Mouse (Mus musculus) hindbrain, embryonic 10.5 days (tissue): ENCODE measurements around the gene Ajm1. TPM values are rescaled to one million over a fixed set of nuclear protein-coding genes. Genes with fewer than 3 reads are reported as not detected.

Experiments
- DNase-seq: peaks from one replicate; pipeline ENCODE4 v3.0.0-alpha.2; 2017; ENCODE audit warnings: low spot score
- H3K27ac ChIP-seq: fragments of 300-500 bp; sonication (generic); 2 replicates; pipeline ENCODE4 v1.5.1; 2016; ENCODE audit warnings: mild to moderate bottlenecking, moderate library complexity
- H3K27me3 ChIP-seq: fragments of 300-500 bp; sonication (generic); 2 replicates; pipeline ENCODE4 v1.6.1; 2016; ENCODE audit warnings: mild to moderate bottlenecking; ENCODE audit not compliant: poor library complexity, insufficient read depth, severe bottlenecking
- H3K36me3 ChIP-seq: fragments of 300-500 bp; sonication (generic); 2 replicates; pipeline ENCODE4 v1.6.1; 2016; ENCODE audit warnings: mild to moderate bottlenecking, moderate library complexity
- H3K4me1 ChIP-seq: fragments of 300-500 bp; sonication (generic); replicated peaks from 2 replicates; pipeline ENCODE4 v1.6.1; 2016; ENCODE audit warnings: mild to moderate bottlenecking
- H3K4me3 ChIP-seq: fragments of 300-500 bp; sonication (generic); 2 replicates; pipeline ENCODE4 v1.5.1; 2016; ENCODE audit warnings: mild to moderate bottlenecking, moderate library complexity
- H3K9me3 ChIP-seq: fragments of 300-500 bp; sonication (generic); 2 replicates; pipeline ENCODE4 v1.6.1; 2016; ENCODE audit warnings: mild to moderate bottlenecking, moderate library complexity
- WGBS: fragments of 180-500 bp; shearing (Covaris S2); methylation state at CpG from one replicate; pipeline ENCODE4 v1.1.7; 2016; 5-methylcytosine and 5-hydroxymethylcytosine counted together
- polyA plus RNA-seq: library from polyadenylated mRNA; unstranded; fragments of >200 nt; fragmentation: Nextera tagmentation; extraction: Ambion mirVana; gene quantifications from 2 replicates; pipeline ENCODE4 v1.2.1, GENCODE M21; 2016

The Ajm1 gene
- polyA plus RNA-seq = 0.05 and 0.44 TPM in 2 replicates

GRCm38 (mm10) chr2:25581294-25581864, at the start of gene Ajm1:
Ajm1 (minus strand) TSS chr2:25581757.
- Histone ChIP-seq H3K4me3 (peak within 1 kb of the TSS; percentile 46), H3K27ac (no peak within 1 kb of the TSS), H3K9me3 (no peaks in the 10 kb centered on the region), H3K4me1 (peaks cover 67% of the 10 kb centered on the region), H3K36me3 (peaks cover 40% of the 10 kb centered on the region), H3K27me3 (peaks cover 52% of the 10 kb centered on the region)
- 5% methylated on average over 19 of the region's 19 CpGs for WGBS
- DNase-seq = peak; percentile 63

- WGBS = 37% methylated on average over 4 of the region's 4 CpGs
- DNase-seq = no peak
- peaks cover 5% of the 10 kb centered on the region; the same call in 1 of the 2 replicates for H3K27me3 ChIP-seq
- H3K4me1 ChIP-seq = peaks cover 6% of the 10 kb centered on the region
- H3K27ac ChIP-seq = 0 out of 2 replicates have a peak overlapping the region, but pooled peaks have one; percentile 8
- no peak overlapping the region for H3K4me3 ChIP-seq
- H3K36me3 ChIP-seq = no peaks in the 10 kb centered on the region
- no peaks in the 10 kb centered on the region for H3K9me3 ChIP-seq
Measured at GRCm38 (mm10) chr2:25628738-25629137, 47.2 kb upstream of the Ajm1 start.

DNA sequence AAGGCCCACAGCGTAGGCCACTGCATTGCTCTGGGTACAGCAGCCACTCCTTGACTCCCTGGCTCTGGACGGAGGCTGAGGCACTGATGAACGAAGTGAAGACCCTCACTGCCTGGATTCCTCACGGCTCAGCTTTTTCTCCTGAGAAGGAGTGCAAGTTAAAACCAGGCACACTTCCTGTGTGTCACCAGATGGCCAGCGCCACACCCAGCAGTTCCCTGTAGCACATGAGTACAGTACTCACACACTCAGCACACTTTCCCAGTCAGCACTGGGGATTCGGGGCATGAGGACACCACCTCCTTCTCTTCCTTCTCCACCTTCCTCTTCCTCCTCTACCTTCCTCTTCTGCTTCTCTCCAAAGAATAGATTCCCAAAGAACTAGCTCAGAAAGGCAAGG, 46.3 kb upstream of the Ajm1 start, which contains the start of gene Fcna:
Fcna (minus strand) TSS at position 220 of the 400 bp plus-strand sequence.
- WGBS = 81% methylated on average over 6 of the region's 6 CpGs
- Histone ChIP-seq H3K4me1 (peaks cover 6% of the 10 kb centered on the region), H3K4me3 (no peak within 1 kb of the TSS), H3K27me3 (peaks cover 8% of the 10 kb centered on the region; the same call in 1 of the 2 replicates), H3K27ac (0 out of 2 replicates have a peak within 1 kb of the TSS, but pooled peaks have one; percentile 8), H3K9me3 (no peaks in the 10 kb centered on the region), H3K36me3 (no peaks in the 10 kb centered on the region)
- DNase-seq = no peak

GRCm38 (mm10) chr2:25625986-25626385, 44.4 kb upstream of the Ajm1 start:
- no peaks in the 10 kb centered on the region for H3K36me3 ChIP-seq
- H3K27ac ChIP-seq = no peak overlapping the region
- no peak for DNase-seq
- no peaks in the 10 kb centered on the region for H3K9me3 ChIP-seq
- H3K4me3 ChIP-seq = no peak overlapping the region
- 64% methylated on average over 5 of the region's 5 CpGs for WGBS
- H3K27me3 ChIP-seq = peaks cover 8% of the 10 kb centered on the region; the same call in 1 of the 2 replicates
- H3K4me1 ChIP-seq = peaks cover 16% of the 10 kb centered on the region

GRCm38 (mm10) chr2:25621229-25622200, 40.0 kb upstream of the Ajm1 start, which contains the start of gene Tmem141:
Tmem141 (minus strand) TSS chr2:25622005.
- peaks cover 45% of the 10 kb centered on the region for H3K27me3 ChIP-seq
- 7% methylated on average over 34 of the region's 34 CpGs for WGBS
- peak within 1 kb of the TSS; percentile 59 for H3K4me3 ChIP-seq
- peak within 1 kb of the TSS; percentile 80 for H3K27ac ChIP-seq
- no peaks in the 10 kb centered on the region for H3K36me3 ChIP-seq
- peaks cover 15% of the 10 kb centered on the region for H3K4me1 ChIP-seq
- H3K9me3 ChIP-seq = no peaks in the 10 kb centered on the region
- peak; percentile 83 for DNase-seq

GRCm38 (mm10) chr2:25620852-25621228, 39.3 kb upstream of the Ajm1 start:
- H3K36me3 ChIP-seq = no peaks in the 10 kb centered on the region
- no peak overlapping the region for H3K27ac ChIP-seq
- H3K4me3 ChIP-seq = no peak overlapping the region
- H3K27me3 ChIP-seq = peaks cover 49% of the 10 kb centered on the region
- WGBS = 88% methylated on average over 4 of the region's 4 CpGs
- DNase-seq = no peak
- H3K9me3 ChIP-seq = no peaks in the 10 kb centered on the region
- peaks cover 20% of the 10 kb centered on the region for H3K4me1 ChIP-seq

DNA sequence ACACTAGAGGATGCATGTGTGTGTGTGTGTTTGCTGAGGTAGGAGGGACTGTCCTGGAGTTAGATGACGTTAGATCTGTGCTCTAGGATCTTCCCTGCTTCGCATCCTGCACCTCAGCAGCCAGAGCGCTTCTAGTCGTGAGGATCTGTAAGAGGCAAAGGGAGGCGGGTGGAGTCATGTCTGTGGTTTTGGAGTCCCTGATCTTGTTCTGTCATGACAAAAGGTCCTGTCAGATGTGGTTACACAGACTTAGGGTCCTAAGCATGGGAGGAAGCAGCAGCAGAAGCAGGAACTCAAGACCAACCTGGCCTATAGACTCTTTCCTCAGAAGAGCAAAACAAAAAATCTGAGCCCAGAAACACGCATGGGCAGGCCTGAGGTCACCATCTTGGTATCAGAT, 38.8 kb upstream of the Ajm1 start:
- WGBS = 73% methylated on average over 6 of the region's 6 CpGs
- Histone ChIP-seq H3K27me3 (peaks cover 51% of the 10 kb centered on the region), H3K36me3 (no peaks in the 10 kb centered on the region), H3K27ac (no peak overlapping the region), H3K4me1 (peaks cover 20% of the 10 kb centered on the region), H3K9me3 (no peaks in the 10 kb centered on the region), H3K4me3 (no peak overlapping the region)
- no peak for DNase-seq

GRCm38 (mm10) chr2:25617578-25617977, 36.0 kb upstream of the Ajm1 start, which contains the start of gene Ccdc183:
Ccdc183 (minus strand) TSS chr2:25617678.
- Histone ChIP-seq H3K4me3 (peak within 1 kb of the TSS; percentile 18; the same call in 1 of the 2 replicates), H3K27ac (no peak within 1 kb of the TSS), H3K27me3 (peaks cover 76% of the 10 kb centered on the region), H3K4me1 (peaks cover 20% of the 10 kb centered on the region), H3K36me3 (no peaks in the 10 kb centered on the region), H3K9me3 (no peaks in the 10 kb centered on the region)
- WGBS = 84% methylated on average over 3 of the region's 3 CpGs
- no peak for DNase-seq

- Histone ChIP-seq H3K4me1 (peaks cover 14% of the 10 kb centered on the region), H3K36me3 (no peaks in the 10 kb centered on the region), H3K9me3 (no peaks in the 10 kb centered on the region), H3K27ac (no peak overlapping the region), H3K4me3 (peak overlapping the region; percentile 18; the same call in 1 of the 2 replicates), H3K27me3 (peaks cover 88% of the 10 kb centered on the region)
- 25% methylated on average over 22 of the region's 22 CpGs for WGBS
- no peak for DNase-seq
Measured at GRCm38 (mm10) chr2:25616398-25616797, 34.8 kb upstream of the Ajm1 start.

GRCm38 (mm10) chr2:25608671-25609070, 27.1 kb upstream of the Ajm1 start:
- peaks cover 51% of the 10 kb centered on the region for H3K27me3 ChIP-seq
- 72% methylated on average over 10 of the region's 10 CpGs for WGBS
- H3K4me3 ChIP-seq = peak overlapping the region; percentile 100
- no peak for DNase-seq
- peak overlapping the region; percentile 98 for H3K27ac ChIP-seq
- peaks cover 29% of the 10 kb centered on the region for H3K4me1 ChIP-seq
- H3K36me3 ChIP-seq = peaks cover 14% of the 10 kb centered on the region
- H3K9me3 ChIP-seq = no peaks in the 10 kb centered on the region

GRCm38 (mm10) chr2:25607761-25608622, 26.4 kb upstream of the Ajm1 start, which contains the start of gene Rabl6:
Rabl6 (minus strand) TSS chr2:25608521.
- Histone ChIP-seq H3K27ac (peak within 1 kb of the TSS; percentile 98), H3K4me3 (peak within 1 kb of the TSS; percentile 100), H3K36me3 (peaks cover 21% of the 10 kb centered on the region), H3K4me1 (peaks cover 29% of the 10 kb centered on the region), H3K9me3 (no peaks in the 10 kb centered on the region), H3K27me3 (peaks cover 44% of the 10 kb centered on the region)
- WGBS = under 1% methylated on average over 80 of the region's 80 CpGs
- DNase-seq = peak; percentile 89

DNA sequence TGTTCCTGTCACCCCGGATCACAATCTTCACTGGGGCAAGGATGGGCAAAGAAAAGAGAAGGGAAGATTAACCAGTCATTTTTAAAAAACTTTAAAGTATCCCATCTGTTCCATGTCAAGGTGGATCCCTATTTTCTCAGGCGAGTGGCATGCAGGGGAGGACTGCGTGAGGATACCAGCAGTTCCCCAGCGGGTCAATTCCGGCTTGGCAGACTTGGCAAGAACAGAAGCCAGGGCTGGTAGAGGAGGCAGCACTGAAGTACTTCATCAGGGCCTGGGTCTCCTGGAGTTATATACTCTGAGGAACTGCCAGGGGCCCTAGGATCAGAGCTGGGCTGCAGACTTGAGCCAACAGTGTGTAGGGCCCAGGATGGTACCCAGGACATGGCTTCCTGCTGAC, 21.0 kb upstream of the Ajm1 start:
- WGBS = 90% methylated on average over 5 of the region's 5 CpGs
- peaks cover 17% of the 10 kb centered on the region for H3K4me1 ChIP-seq
- no peak overlapping the region for H3K27ac ChIP-seq
- DNase-seq = no peak
- no peaks in the 10 kb centered on the region for H3K27me3 ChIP-seq
- H3K4me3 ChIP-seq = no peak overlapping the region
- H3K36me3 ChIP-seq = peaks cover 76% of the 10 kb centered on the region
- no peaks in the 10 kb centered on the region for H3K9me3 ChIP-seq
